Mouse (Mus musculus) MEL (cell line): ENCODE data around the gene Ankrd34a. TPM values are rescaled to one million over a fixed set of nuclear protein-coding genes. Genes with fewer than 3 reads are reported as not detected.

Source experiments
- DNase-seq: peaks from one replicate; pipeline ENCODE4 v3.0.0; 2011; ENCODE audit warnings: low read depth, low spot score
- H3K27ac ChIP-seq: 2 replicates; pipeline ENCODE4 v1.5.1; 2012; ENCODE audit warnings: low read depth, mild to moderate bottlenecking, control low read depth, low read length, moderate library complexity; ENCODE audit not compliant: control insufficient read depth
- H3K27me3 ChIP-seq, 2 experiments: fragments of 150-350 bp in 1 of 2; sonication (generic) in 1 of 2; 2 replicates each; pipeline ENCODE4 v1.6.1; 2012; ENCODE audit warnings: low read length in 2 of 2, mild to moderate bottlenecking in 2 of 2, improper control_type of control experiment in 1 of 2, moderate library complexity in 1 of 2; ENCODE audit not compliant: insufficient read depth in 2 of 2, control insufficient read depth in 1 of 2
- H3K36me3 ChIP-seq, 2 experiments: 2 replicates each; pipeline ENCODE4 v1.6.1; 2012 to 2014; ENCODE audit warnings: low read length in 2 of 2, improper control_type of control experiment in 1 of 2, inconsistent platforms in 1 of 2, mild to moderate bottlenecking in 1 of 2; ENCODE audit not compliant: insufficient read depth in 2 of 2, control insufficient read depth in 1 of 2
- H3K4me1 ChIP-seq, 2 experiments: fragments of 150-350 bp in 1 of 2; sonication (generic) in 1 of 2; 2 replicates each; pipeline ENCODE4 v1.6.1; 2012; ENCODE audit warnings: low read length in 2 of 2, improper control_type of control experiment in 1 of 2, mild to moderate bottlenecking in 1 of 2; ENCODE audit not compliant: insufficient read depth in 2 of 2, control insufficient read depth in 1 of 2
- H3K4me3 ChIP-seq, 2 experiments: fragments of 150-350 bp in 1 of 2; sonication (generic) in 1 of 2; 2 replicates each; pipeline ENCODE4 v1.5.1; 2012; ENCODE audit warnings: low read depth in 2 of 2, low read length in 2 of 2, mild to moderate bottlenecking in 2 of 2, moderate library complexity in 2 of 2, control low read depth in 1 of 2, improper control_type of control experiment in 1 of 2; ENCODE audit not compliant: control insufficient read depth in 1 of 2, insufficient read depth in 1 of 2
- H3K79me2 ChIP-seq: 2 replicates; pipeline ENCODE4 v1.6.1; 2012; ENCODE audit warnings: mild to moderate bottlenecking, low read length, moderate library complexity; ENCODE audit not compliant: control insufficient read depth, poor library complexity, insufficient read depth
- H3K9ac ChIP-seq: 2 replicates; pipeline ENCODE4 v1.6.1; 2012; ENCODE audit warnings: low read depth, mild to moderate bottlenecking, control low read depth, low read length, moderate library complexity; ENCODE audit not compliant: control insufficient read depth, poor library complexity, severe bottlenecking
- H3K9me3 ChIP-seq: fragments of 150-350 bp; sonication (generic); replicated peaks from 2 replicates; pipeline ENCODE4 v1.6.1; 2012; ENCODE audit warnings: mild to moderate bottlenecking, low read length, improper control_type of control experiment, moderate library complexity; ENCODE audit not compliant: insufficient read depth
- BHLHE40 ChIP-seq: IDR thresholded peaks from 2 replicates; pipeline ENCODE4 v1.6.1; 2012; ENCODE audit warnings: low read depth, mild to moderate bottlenecking, inconsistent platforms, low read length, improper control_type of control experiment, borderline replicate concordance
- CHD1 ChIP-seq: IDR thresholded peaks from 2 replicates; pipeline ENCODE4 v1.6.1; 2012; ENCODE audit warnings: low read depth, mild to moderate bottlenecking, inconsistent platforms, low read length, improper control_type of control experiment
- CHD2 ChIP-seq: IDR thresholded peaks from 2 replicates; pipeline ENCODE4 v1.6.1; 2011; ENCODE audit warnings: low read length, improper control_type of control experiment
- CTCF ChIP-seq, 3 experiments: IDR thresholded peaks in 2 of 3; conservative IDR thresholded peaks in 1 of 3; 2 replicates each; pipeline ENCODE4 v1.5.1; 2011 to 2012; ENCODE audit warnings: low read length in 3 of 3, low read depth in 2 of 3, mild to moderate bottlenecking in 2 of 3, improper control_type of control experiment in 1 of 3, inconsistent platforms in 1 of 3, mixed read lengths in 1 of 3, moderate library complexity in 1 of 3; ENCODE audit not compliant: control insufficient read depth in 1 of 3, insufficient read depth in 1 of 3, poor library complexity in 1 of 3, severe bottlenecking in 1 of 3
- ELF1 ChIP-seq: IDR thresholded peaks from 2 replicates; pipeline ENCODE4 v1.6.1; 2014; ENCODE audit warnings: low read depth, mild to moderate bottlenecking, inconsistent platforms, low read length, improper control_type of control experiment, moderate library complexity
- EP300 ChIP-seq, 2 experiments: IDR thresholded peaks; 2 replicates each; pipeline ENCODE4 v1.6.1; 2011; ENCODE audit warnings: improper control_type of control experiment in 2 of 2, low read length in 2 of 2, low read depth in 1 of 2, mild to moderate bottlenecking in 1 of 2
- ETS1 ChIP-seq: IDR thresholded peaks from 2 replicates; pipeline ENCODE4 v1.6.1; 2012; ENCODE audit warnings: low read depth, mild to moderate bottlenecking, inconsistent platforms, low read length, improper control_type of control experiment, moderate library complexity
- GATA1 ChIP-seq: IDR thresholded peaks from 2 replicates; pipeline ENCODE4 v1.6.1; 2011; ENCODE audit warnings: low read depth, low read length, improper control_type of control experiment
- HCFC1 ChIP-seq: IDR thresholded peaks from 2 replicates; pipeline ENCODE4 v1.6.1; 2012; ENCODE audit warnings: low read depth, mild to moderate bottlenecking, inconsistent platforms, low read length, improper control_type of control experiment, moderate library complexity
- JUND ChIP-seq: IDR thresholded peaks from 2 replicates; pipeline ENCODE4 v1.6.1; 2011; ENCODE audit warnings: low read depth, mild to moderate bottlenecking, improper control_type of control experiment, low read length
- KAT2A ChIP-seq: conservative IDR thresholded peaks from 2 replicates; pipeline ENCODE4 v1.6.1; 2012; ENCODE audit warnings: low read depth, low read length, improper control_type of control experiment, inconsistent platforms
- MAX ChIP-seq: IDR thresholded peaks from 2 replicates; pipeline ENCODE4 v1.6.1; 2011; ENCODE audit warnings: low read length, improper control_type of control experiment
- MAZ ChIP-seq: IDR thresholded peaks from 2 replicates; pipeline ENCODE4 v1.6.1; 2012; ENCODE audit warnings: low read depth, mild to moderate bottlenecking, inconsistent platforms, low read length, improper control_type of control experiment
- MEF2A ChIP-seq: IDR thresholded peaks from 2 replicates; pipeline ENCODE4 v1.6.1; 2014; ENCODE audit warnings: low read depth, mild to moderate bottlenecking, inconsistent platforms, low read length, improper control_type of control experiment; ENCODE audit not compliant: poor library complexity, insufficient replicate concordance, severe bottlenecking; ENCODE audit errors: extremely low read depth
- MXI1 ChIP-seq: IDR thresholded peaks from 2 replicates; pipeline ENCODE4 v1.6.1; 2011; ENCODE audit warnings: mild to moderate bottlenecking, low read depth, low read length, improper control_type of control experiment
- MYB ChIP-seq: IDR thresholded peaks from 2 replicates; pipeline ENCODE4 v1.6.1; 2011; ENCODE audit warnings: mild to moderate bottlenecking, low read depth, low read length, improper control_type of control experiment
- MYC ChIP-seq: IDR thresholded peaks from 2 replicates; pipeline ENCODE4 v1.6.1; 2011; ENCODE audit warnings: low read depth, mild to moderate bottlenecking, low read length, improper control_type of control experiment, moderate library complexity
- NELFE ChIP-seq: IDR thresholded peaks from 2 replicates; pipeline ENCODE4 v1.6.1; 2011; ENCODE audit warnings: low read depth, low read length, improper control_type of control experiment
- POLR2A ChIP-seq, 2 experiments: IDR thresholded peaks; 2 replicates each; pipeline ENCODE4 v1.6.1; 2011 to 2012; ENCODE audit warnings: low read length in 2 of 2, mild to moderate bottlenecking in 2 of 2, control low read depth in 1 of 2, improper control_type of control experiment in 1 of 2, low read depth in 1 of 2, moderate library complexity in 1 of 2; ENCODE audit not compliant: control insufficient read depth in 1 of 2, insufficient read depth in 1 of 2, poor library complexity in 1 of 2
- POLR2AphosphoS2 ChIP-seq: IDR thresholded peaks from 2 replicates; pipeline ENCODE4 v1.6.1; 2011; ENCODE audit warnings: low read length, improper control_type of control experiment
- POLR2AphosphoS5 ChIP-seq: IDR thresholded peaks from 2 replicates; pipeline ENCODE4 v1.6.1; 2012; ENCODE audit warnings: low read depth, borderline replicate concordance, mild to moderate bottlenecking, inconsistent platforms, low read length, moderate library complexity, mixed read lengths
- RCOR1 ChIP-seq: IDR thresholded peaks from 2 replicates; pipeline ENCODE4 v1.6.1; 2012; ENCODE audit warnings: low read depth, mild to moderate bottlenecking, inconsistent platforms, low read length, improper control_type of control experiment
- SIN3A ChIP-seq: IDR thresholded peaks from 2 replicates; pipeline ENCODE4 v1.6.1; 2012; ENCODE audit warnings: low read length, improper control_type of control experiment, inconsistent platforms
- SMC3 ChIP-seq: IDR thresholded peaks from 2 replicates; pipeline ENCODE4 v1.6.1; 2011; ENCODE audit warnings: low read depth, low read length, improper control_type of control experiment
- TAL1 ChIP-seq: IDR thresholded peaks from 2 replicates; pipeline ENCODE4 v1.6.1; 2012; ENCODE audit warnings: mild to moderate bottlenecking, inconsistent platforms, low read length, moderate library complexity, mixed read lengths
- TBP ChIP-seq: IDR thresholded peaks from 2 replicates; pipeline ENCODE4 v1.8.0; 2011; ENCODE audit warnings: low read depth, low read length, improper control_type of control experiment
- TCF12 ChIP-seq: IDR thresholded peaks from 2 replicates; pipeline ENCODE4 v1.6.1; 2014; ENCODE audit warnings: low read depth, mild to moderate bottlenecking, inconsistent platforms, low read length, improper control_type of control experiment, moderate library complexity
- USF1 ChIP-seq: IDR thresholded peaks from 2 replicates; pipeline ENCODE4 v1.6.1; 2014; ENCODE audit warnings: low read depth, mild to moderate bottlenecking, inconsistent platforms, low read length, improper control_type of control experiment, moderate library complexity
- USF2 ChIP-seq, 2 experiments: IDR thresholded peaks; 2 replicates each; pipeline ENCODE4 v1.6.1; 2011 to 2012; ENCODE audit warnings: improper control_type of control experiment in 2 of 2, low read length in 2 of 2, borderline replicate concordance in 1 of 2, inconsistent platforms in 1 of 2, low read depth in 1 of 2, mild to moderate bottlenecking in 1 of 2; ENCODE audit not compliant: insufficient read depth in 1 of 2
- ZC3H11A ChIP-seq: IDR thresholded peaks from 2 replicates; pipeline ENCODE4 v1.6.1; 2012; ENCODE audit warnings: low read depth, mild to moderate bottlenecking, inconsistent platforms, low read length, improper control_type of control experiment
- ZKSCAN1 ChIP-seq: IDR thresholded peaks from 2 replicates; pipeline ENCODE4 v1.6.1; 2012; ENCODE audit warnings: low read depth, mild to moderate bottlenecking, inconsistent platforms, low read length, improper control_type of control experiment, moderate library complexity
- ZMIZ1 ChIP-seq: IDR thresholded peaks from 2 replicates; pipeline ENCODE4 v1.6.1; 2012; ENCODE audit warnings: low read depth, mild to moderate bottlenecking, inconsistent platforms, low read length, improper control_type of control experiment, moderate library complexity
- ZNF384 ChIP-seq: IDR thresholded peaks from 2 replicates; pipeline ENCODE4 v1.6.1; 2012; ENCODE audit warnings: low read depth, mild to moderate bottlenecking, inconsistent platforms, low read length, improper control_type of control experiment
- polyA plus RNA-seq, 2 experiments: library from polyadenylated mRNA; stranded (reverse) in 1 of 2; unstranded in 1 of 2; fragments of >175 nt in 1 of 2; fragments of >200 nt in 1 of 2; gene quantifications; 2 replicates each; pipeline versions ENCODE4 v1.2.1 to v1.2.4; 2012; ENCODE audit warnings: low replicate concordance in 2 of 2, low read depth in 1 of 2; ENCODE audit not compliant: insufficient read length in 2 of 2, insufficient read depth in 1 of 2, missing spikeins in 1 of 2
- total RNA-seq: library from RNA; depleted of rRNA; stranded (reverse); fragments of 300-350 nt; gene quantifications from 2 replicates; pipeline ENCODE4 v1.2.3, GENCODE M21; 2012

Gene Ankrd34a
- total and polyA plus RNA-seq, 3 experiments, result 0.15 to 0.78 TPM; not detected in 1

GRCm38 (mm10) chr3:96576690-96577541 is 19.5 kb upstream of the Ankrd34a start, which contains the start of gene Gm16253:
Gene Gm16253 (plus strand): TSS chr3:96576984.
- H3K27me3 ChIP-seq, result no peaks in the 10 kb centered on the region
- H3K27ac ChIP-seq, result peak within 1 kb of the TSS; percentile 85
- peak; percentile 100 for DNase-seq
- peaks cover 3% of the 10 kb centered on the region; the same call in 1 of the 2 replicates for H3K79me2 ChIP-seq
- TF ChIP-seq MXI1 (peak; percentile 99), MEF2A (peak; percentile 5; the same call in 1 of the 2 replicates), SIN3A (peak; percentile 93), POLR2AphosphoS5 (peak; percentile 87; the same call in 1 of the 2 replicates), BHLHE40 (no peak), RCOR1 (peak; percentile 85), KAT2A (no peak; the same call in 1 of the 2 replicates), TCF12 (no peak; the same call in 1 of the 2 replicates), ELF1 (peak; percentile 84), MAX (peak; percentile 99), USF2 (IDR thresholded peaks at IDR 0.05; ENCODE audit: borderline replicate concordance in 1 of 2, insufficient read depth in 1 of 2, low read depth in 1 of 2, low read length in 2 of 2) (no peak), POLR2A (IDR thresholded peaks at IDR 0.05; ENCODE audit: control insufficient read depth in 1 of 2, insufficient read depth in 1 of 2, low read depth in 1 of 2, low read length in 2 of 2, poor library complexity in 1 of 2) (peak in 1 of 2 experiments; percentile 88; a peak in 2 of 4 replicates), NELFE (peak; percentile 71), MAZ (peak; percentile 95), SMC3 (peak; percentile 34), POLR2AphosphoS2 (peak; percentile 90; the same call in 1 of the 2 replicates), ETS1 (peak; percentile 94), ZC3H11A (peak; percentile 16; the same call in 1 of the 2 replicates), MYB (no peak), GATA1 (peak; percentile 72), ZKSCAN1 (no peak), HCFC1 (peak; percentile 65), CHD2 (peak; percentile 73; the same call in 1 of the 2 replicates), JUND (peak; percentile 85), EP300 (IDR thresholded peaks at IDR 0.05; ENCODE audit: low read depth in 1 of 2, low read length in 2 of 2) (peak; percentile 59 to 72), ZNF384 (no peak), TBP (peak; percentile 84), USF1 (no peak), TAL1 (no peak), ZMIZ1 (peak; percentile 78), CTCF (IDR thresholded peaks at IDR 0.05 in 2 of 3, conservative IDR thresholded peaks at IDR 0.05 in 1 of 3; ENCODE audit: control insufficient read depth in 1 of 3, insufficient read depth in 1 of 3, low read depth in 2 of 3, low read length in 3 of 3, poor library complexity in 1 of 3, severe bottlenecking in 1 of 3) (peak in 2 of 3 experiments; percentile 2 to 27; a peak in 1 of 6 replicates), CHD1 (peak; percentile 83; the same call in 1 of the 2 replicates), MYC (peak; percentile 56; the same call in 1 of the 2 replicates)
- TF ChIP-seq, all 39 proteins: peak for 24
- peaks cover 0 to 27% of the 10 kb centered on the region in 2 experiments; a peak in 2 of 4 replicates for H3K36me3 ChIP-seq
- peak within 1 kb of the TSS; percentile 57 to 66 for H3K4me3 ChIP-seq
- H3K4me1 ChIP-seq, result peaks cover 6 to 39% of the 10 kb centered on the region in 2 experiments
- H3K9ac ChIP-seq, result peak within 1 kb of the TSS; percentile 77
- H3K9me3 ChIP-seq, result no peaks in the 10 kb centered on the region
